Mouse (Mus musculus): ENCODE data around the gene Cyp3a16.
"Not testable (repeated sequence)": the region's sequence is repeated elsewhere in the genome, so short reads cannot be mapped to it uniquely, and the experiment has no call there.

Cyp3a16 gene

DNA sequence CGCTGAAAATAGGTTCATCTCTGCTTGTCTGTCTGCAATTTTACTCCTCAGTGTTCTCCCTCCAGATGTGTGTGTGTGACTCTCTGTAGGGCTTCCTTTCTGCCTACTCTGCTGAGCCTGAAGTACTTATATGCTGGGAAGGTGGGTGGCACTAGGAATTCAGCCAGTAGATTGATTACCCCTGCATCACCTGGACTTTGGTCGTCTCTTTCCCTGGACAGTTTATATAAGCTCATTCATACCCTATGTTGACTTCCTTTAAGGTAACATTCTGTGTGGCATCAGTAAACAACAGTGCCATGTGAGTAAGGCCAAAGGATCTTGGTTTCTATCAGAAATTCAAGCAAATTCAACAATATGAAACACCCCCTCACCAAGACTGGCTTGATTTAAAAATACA is at the start of gene Cyp3a16:
Cyp3a16 (minus strand) TSS at position 101 of the 400 bp plus-strand sequence.
- in situ Hi-C loops (cut with MboI; ENCODE audit: low sequenced_read_pairs), result not testable (repeated sequence)

DNA sequence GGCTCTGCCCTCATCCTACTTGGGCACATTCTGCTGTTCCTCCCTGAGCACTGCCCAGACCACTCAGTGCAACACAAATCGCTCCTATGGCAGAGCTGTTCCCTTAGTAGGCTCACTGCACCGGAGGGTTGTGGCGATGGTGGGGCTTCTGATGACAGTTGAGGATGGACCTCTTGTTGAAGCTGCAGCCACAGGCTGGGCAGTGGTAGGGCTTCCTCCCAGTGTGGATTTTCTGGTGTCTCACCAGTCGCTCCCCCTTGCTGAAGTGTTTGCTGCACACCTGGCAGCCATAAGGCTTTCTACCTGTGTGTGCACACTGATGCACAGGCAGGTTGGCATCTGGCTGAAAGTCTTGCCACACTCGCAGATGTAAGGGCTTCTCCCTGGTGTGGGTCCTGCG is 20.8 kb upstream of the Cyp3a16 start:
- in situ Hi-C loops (cut with MboI; ENCODE audit: low sequenced_read_pairs), result no loop called here

DNA sequence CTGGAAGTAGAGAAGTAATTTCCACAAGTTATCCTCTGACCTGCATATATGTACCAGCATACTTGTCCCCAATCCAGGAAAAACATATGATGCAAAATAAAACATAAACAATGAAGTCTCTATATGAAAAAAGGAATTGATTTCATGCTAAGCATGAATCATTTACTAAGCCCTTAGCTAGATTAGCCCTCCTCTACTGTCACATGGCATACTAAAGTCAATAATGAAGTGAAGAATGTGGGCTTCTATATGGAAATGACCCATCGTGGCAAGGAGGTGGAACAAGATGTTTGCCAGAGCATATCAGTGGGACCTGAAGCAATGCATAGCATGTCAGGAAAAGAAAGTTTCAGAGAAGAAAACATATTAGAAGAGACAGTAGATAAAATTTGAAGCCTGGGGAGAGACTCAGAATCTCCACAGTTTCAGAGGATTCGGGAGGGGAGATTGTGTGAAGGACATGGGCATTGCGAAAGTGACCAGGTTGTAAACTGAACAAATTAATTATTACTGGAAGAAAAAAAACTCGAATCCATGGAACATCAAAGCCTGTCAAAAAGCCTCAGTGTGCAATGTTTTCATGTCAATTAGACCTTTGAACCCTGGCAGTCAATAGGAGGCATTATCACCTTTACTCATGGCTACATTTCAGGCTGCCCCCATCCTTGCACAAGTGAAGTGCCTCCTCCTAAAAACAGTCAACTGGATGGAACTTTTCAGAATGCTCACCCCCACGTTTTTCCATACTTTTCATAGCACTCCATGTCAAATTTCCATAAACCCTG is 5.0 kb downstream of the Cyp3a16 start:
- in situ Hi-C loops (cut with MboI; ENCODE audit: low sequenced_read_pairs), result no loop called here

DNA sequence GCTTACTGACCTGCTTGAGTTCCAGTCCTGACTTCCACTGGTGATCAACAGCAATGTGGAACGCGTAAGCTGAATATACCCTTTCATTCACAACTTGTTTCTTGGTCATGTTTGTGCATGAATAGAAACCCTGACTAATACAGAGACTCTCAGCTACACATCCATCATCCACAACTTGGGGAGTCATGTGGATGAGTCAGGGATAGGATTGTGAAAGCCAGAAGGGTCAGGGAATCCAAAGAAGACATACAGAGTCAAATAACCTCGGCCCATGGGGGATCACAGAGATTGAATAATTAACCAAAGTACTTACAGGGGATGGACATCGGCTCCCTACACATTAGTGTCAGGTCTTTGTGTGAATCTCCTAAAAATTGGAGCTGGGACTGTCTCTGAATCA is 7.2 kb downstream of the Cyp3a16 start:
- in situ Hi-C loops (cut with MboI; ENCODE audit: low sequenced_read_pairs), result no loop called here

DNA sequence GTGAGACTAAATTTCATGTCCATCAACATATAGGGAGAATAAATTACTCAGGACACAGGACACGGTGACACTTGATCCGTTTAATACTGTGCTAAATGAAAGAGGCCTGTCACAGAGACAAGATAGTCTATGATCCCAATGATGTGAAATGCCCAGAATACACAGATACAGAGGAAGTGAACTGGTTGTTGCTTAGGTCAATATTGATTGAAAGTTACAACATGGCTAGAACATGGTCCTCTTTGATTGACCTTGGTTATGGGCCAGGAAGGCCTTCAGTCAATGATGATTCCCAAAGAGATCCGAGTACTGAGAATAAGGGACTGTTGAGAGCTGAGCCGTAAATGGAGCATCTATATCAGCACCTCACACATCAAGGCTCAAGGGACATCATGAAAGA is 15.1 kb downstream of the Cyp3a16 start:
- in situ Hi-C loops (cut with MboI; ENCODE audit: low sequenced_read_pairs), result no loop called here

DNA sequence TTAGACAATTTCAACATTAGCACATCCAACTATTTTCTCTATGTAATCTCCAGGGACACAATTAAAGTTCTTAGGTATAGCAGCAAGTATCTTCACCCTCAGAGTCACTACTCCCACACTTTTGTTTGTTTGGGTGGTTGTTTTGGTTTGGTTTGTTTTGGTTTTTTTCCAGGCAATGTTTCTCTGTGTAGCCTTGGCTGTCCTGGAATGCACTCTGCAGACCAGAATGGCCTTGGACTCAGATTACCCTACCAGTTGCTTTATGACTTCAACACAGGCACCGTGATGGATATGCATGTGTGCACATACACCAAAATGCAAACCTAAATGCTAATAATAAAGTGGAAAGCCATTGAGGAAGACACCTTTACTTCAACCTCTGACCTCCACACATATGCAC is 35.8 kb downstream of the Cyp3a16 start:
- in situ Hi-C loops (cut with MboI; ENCODE audit: low sequenced_read_pairs), result no loop called here

DNA sequence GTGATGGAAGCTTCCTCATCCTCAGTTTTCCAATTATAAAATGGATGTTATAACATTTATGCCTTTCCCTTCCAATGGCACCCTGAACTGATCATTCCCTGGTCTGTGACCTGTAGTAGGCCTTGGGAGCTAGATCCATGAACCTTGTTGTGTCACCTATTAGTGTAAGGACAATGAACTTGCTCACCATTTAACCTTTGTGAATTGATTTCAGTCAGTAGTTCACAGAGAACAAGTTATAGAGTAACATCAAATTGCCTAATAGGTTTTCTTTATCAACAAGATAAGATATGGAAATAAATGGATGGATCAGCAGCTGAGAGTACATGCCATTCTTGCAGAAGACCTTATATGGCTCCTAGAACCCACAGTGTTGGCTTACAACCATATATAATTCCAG is 38.5 kb downstream of the Cyp3a16 start:
- in situ Hi-C loops (cut with MboI; ENCODE audit: low sequenced_read_pairs), result no loop called here

DNA sequence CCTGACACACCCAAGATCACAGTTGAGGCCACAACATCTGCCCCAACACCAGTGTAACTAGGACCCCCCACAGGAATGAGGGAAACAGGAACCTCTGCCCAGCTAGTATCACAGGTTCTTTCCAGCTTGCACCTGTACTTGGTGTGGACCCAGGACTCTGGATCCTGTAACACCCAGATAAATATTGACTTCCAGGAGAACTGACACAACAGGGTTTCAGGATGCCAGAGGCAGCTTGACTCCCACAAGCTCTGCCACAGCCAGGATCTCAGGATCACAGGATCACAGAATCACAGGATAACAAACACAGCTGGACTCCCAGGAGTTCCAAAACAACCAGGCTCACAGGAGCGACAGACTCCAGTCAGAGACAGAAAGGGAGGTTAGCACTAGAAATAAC is 47.2 kb downstream of the Cyp3a16 start:
- in situ Hi-C loops (cut with MboI; ENCODE audit: low sequenced_read_pairs), result no loop called here

DNA sequence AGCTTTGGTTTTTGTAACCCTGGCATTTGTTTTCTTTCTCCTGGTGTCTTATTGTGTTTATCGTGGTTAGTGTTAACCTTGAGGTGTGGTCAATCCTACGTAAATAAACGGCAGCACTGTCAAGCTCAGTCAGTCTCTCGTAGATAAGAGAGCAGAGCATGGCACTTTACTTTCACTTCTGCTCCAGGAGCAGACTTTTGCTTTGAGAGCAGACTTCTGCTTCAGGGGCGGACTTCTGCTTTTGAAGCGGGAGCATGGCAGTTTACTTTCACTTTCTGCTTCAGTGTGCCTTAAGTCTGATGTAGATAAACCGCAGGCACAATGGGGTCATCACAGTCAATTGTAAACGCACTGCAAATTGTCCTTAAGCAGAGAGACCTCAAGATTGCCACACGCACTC is 54.1 kb downstream of the Cyp3a16 start:
- in situ Hi-C loops (cut with MboI; ENCODE audit: low sequenced_read_pairs), result not testable (repeated sequence)

Data from CH12F3 (cell line).